Mouse (Mus musculus) intestine, embryonic 16.5 days (tissue): ENCODE data around the gene Foxn3. TPM values are rescaled to one million over a fixed set of nuclear protein-coding genes. Genes with fewer than 3 reads are reported as not detected.
"Not testable (repeated sequence)": the region's sequence is repeated elsewhere in the genome, so short reads cannot be mapped to it uniquely, and the experiment has no call there.

Experiments
- ATAC-seq: fragments of 200-750 bp; cut with Nextera tagmentation; 2 replicates; pipeline ENCODE4 v1.8.0; 2017; ENCODE audit warnings: moderate TSS enrichment, moderate library complexity
- H3K27ac ChIP-seq: fragments of 300-500 bp; sonication (generic); 2 replicates; pipeline ENCODE4 v1.5.1; 2014; ENCODE audit warnings: mild to moderate bottlenecking, low read length
- H3K27me3 ChIP-seq: fragments of 300-500 bp; sonication (generic); replicated peaks from 2 replicates; pipeline ENCODE4 v1.6.1; 2014; ENCODE audit warnings: low read length, control low read depth, mixed read lengths; ENCODE audit not compliant: control insufficient read depth, insufficient read depth
- H3K36me3 ChIP-seq: fragments of 300-500 bp; sonication (generic); 2 replicates; pipeline ENCODE4 v1.6.1; 2014; ENCODE audit warnings: low read length, control low read depth; ENCODE audit not compliant: control insufficient read depth, insufficient read depth
- H3K4me1 ChIP-seq: fragments of 300-500 bp; sonication (generic); 2 replicates; pipeline ENCODE4 v1.6.1; 2014; ENCODE audit warnings: low read length, control low read depth, mixed read lengths; ENCODE audit not compliant: control insufficient read depth, insufficient read depth
- H3K4me2 ChIP-seq: fragments of 300-500 bp; sonication (generic); 2 replicates; pipeline ENCODE4 v1.6.1; 2014; ENCODE audit warnings: low read depth, low read length, control low read depth
- H3K4me3 ChIP-seq: fragments of 300-500 bp; sonication (generic); 2 replicates; pipeline ENCODE4 v1.5.1; 2014; ENCODE audit warnings: mild to moderate bottlenecking, low read length
- H3K9ac ChIP-seq: fragments of 300-500 bp; sonication (generic); 2 replicates; pipeline ENCODE4 v1.6.1; 2014; ENCODE audit warnings: low read depth, low read length
- H3K9me3 ChIP-seq: fragments of 300-500 bp; sonication (generic); 2 replicates; pipeline ENCODE4 v1.6.1; 2016; ENCODE audit warnings: low read length, control low read depth; ENCODE audit not compliant: control insufficient read depth
- WGBS: fragments of 180-500 bp; shearing (Covaris S2); extraction: QIAGEN DNeasy Blood & Tissue Kit; methylation state at CpG from one replicate; pipeline ENCODE4 v1.1.7; 2014; 5-methylcytosine and 5-hydroxymethylcytosine counted together
- polyA plus RNA-seq: library from polyadenylated mRNA; unstranded; fragments of >200 nt; fragmentation: Nextera tagmentation; extraction: Ambion mirVana; gene quantifications from 2 replicates; pipeline ENCODE4 v1.2.1, GENCODE M21; 2015

Foxn3 gene
- polyA plus RNA-seq, 1 experiment from 2014 or later: 43.0 TPM

DNA sequence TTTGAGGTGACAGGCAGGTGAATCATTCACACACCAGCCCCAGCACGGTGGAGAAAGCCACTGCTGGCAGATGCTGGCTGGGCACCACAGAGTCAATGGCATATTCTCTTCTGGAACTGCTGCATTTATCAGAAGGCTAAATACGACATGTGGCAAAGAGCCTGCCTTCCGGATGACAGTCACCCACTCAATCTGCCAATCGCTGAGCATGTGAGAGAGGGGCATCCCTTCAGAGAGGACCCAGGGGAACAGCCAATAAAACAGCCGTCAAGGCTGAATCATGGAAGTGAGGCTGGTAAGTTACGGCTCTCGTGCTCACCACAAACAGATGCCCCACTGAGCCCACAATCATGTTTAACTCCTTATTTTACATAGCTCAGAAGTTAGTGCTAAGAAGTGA, 366.4 kb downstream of the Foxn3 start:
- no peaks in the 10 kb centered on the region for H3K4me1 ChIP-seq

GRCm38 (mm10) chr12:99195655-99196054, 367.7 kb downstream of the Foxn3 start:
- Histone ChIP-seq H3K9me3 (no peaks in the 10 kb centered on the region), H3K4me2 (no peak overlapping the region), H3K27me3 (no peaks in the 10 kb centered on the region), H3K4me3 (no peak overlapping the region), H3K27ac (no peak overlapping the region), H3K4me1 (no peaks in the 10 kb centered on the region), H3K9ac (no peak overlapping the region), H3K36me3 (no peaks in the 10 kb centered on the region)
- 89% methylated on average over 5 of the region's 5 CpGs for WGBS
- no peak for ATAC-seq

More for the DNA sequence above, 366.4 kb downstream of the Foxn3 start:
- no peak overlapping the region for H3K4me3 ChIP-seq
- WGBS: 76% methylated on average over 7 of the region's 7 CpGs
- no peak overlapping the region for H3K27ac ChIP-seq
- no peaks in the 10 kb centered on the region for H3K27me3 ChIP-seq
- ATAC-seq: no peak
- H3K4me2 ChIP-seq: no peak overlapping the region
- no peaks in the 10 kb centered on the region for H3K36me3 ChIP-seq
- no peak overlapping the region for H3K9ac ChIP-seq
- no peaks in the 10 kb centered on the region for H3K9me3 ChIP-seq

GRCm38 (mm10) chr12:99194120-99194519, 369.3 kb downstream of the Foxn3 start:
- not testable (repeated sequence) for H3K4me3 ChIP-seq, H3K27me3 ChIP-seq, H3K4me1 ChIP-seq, H3K36me3 ChIP-seq, H3K4me2 ChIP-seq, ATAC-seq, H3K9me3 ChIP-seq, H3K27ac ChIP-seq, H3K9ac ChIP-seq
- WGBS: 92% methylated on average over 17 of the region's 17 CpGs

GRCm38 (mm10) chr12:99187671-99188070, 375.7 kb downstream of the Foxn3 start:
- no peak for ATAC-seq
- Histone ChIP-seq H3K9ac (no peak overlapping the region), H3K9me3 (no peaks in the 10 kb centered on the region), H3K27ac (no peak overlapping the region), H3K4me3 (no peak overlapping the region), H3K36me3 (no peaks in the 10 kb centered on the region), H3K4me1 (no peaks in the 10 kb centered on the region), H3K27me3 (no peaks in the 10 kb centered on the region), H3K4me2 (no peak overlapping the region)
- 93% methylated on average over 4 of the region's 4 CpGs for WGBS

DNA sequence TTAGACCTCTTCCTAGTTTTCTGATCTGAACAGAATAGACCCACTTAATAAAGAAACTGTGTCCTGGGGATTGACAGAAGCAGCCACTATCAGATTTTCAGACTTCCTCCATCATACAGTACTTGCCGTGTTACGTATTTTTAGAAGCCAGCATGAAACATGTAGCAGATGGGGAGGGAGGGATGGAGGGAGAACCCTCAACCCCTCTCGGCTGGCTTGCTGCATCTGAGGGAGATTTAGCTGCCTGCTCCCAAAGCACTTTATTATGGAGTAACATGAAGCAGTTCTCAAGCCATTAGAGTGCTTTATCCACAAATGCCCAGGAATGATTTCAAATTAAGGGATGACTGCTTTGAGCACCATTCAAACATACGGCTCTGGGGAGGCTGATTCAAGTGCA, 377.1 kb downstream of the Foxn3 start:
- Histone ChIP-seq H3K9ac (no peak overlapping the region), H3K4me3 (no peak overlapping the region), H3K27ac (no peak overlapping the region), H3K27me3 (no peaks in the 10 kb centered on the region), H3K4me1 (no peaks in the 10 kb centered on the region), H3K9me3 (no peaks in the 10 kb centered on the region), H3K36me3 (no peaks in the 10 kb centered on the region), H3K4me2 (no peak overlapping the region)
- 60% methylated on average over 4 of the region's 4 CpGs for WGBS
- ATAC-seq: no peak

DNA sequence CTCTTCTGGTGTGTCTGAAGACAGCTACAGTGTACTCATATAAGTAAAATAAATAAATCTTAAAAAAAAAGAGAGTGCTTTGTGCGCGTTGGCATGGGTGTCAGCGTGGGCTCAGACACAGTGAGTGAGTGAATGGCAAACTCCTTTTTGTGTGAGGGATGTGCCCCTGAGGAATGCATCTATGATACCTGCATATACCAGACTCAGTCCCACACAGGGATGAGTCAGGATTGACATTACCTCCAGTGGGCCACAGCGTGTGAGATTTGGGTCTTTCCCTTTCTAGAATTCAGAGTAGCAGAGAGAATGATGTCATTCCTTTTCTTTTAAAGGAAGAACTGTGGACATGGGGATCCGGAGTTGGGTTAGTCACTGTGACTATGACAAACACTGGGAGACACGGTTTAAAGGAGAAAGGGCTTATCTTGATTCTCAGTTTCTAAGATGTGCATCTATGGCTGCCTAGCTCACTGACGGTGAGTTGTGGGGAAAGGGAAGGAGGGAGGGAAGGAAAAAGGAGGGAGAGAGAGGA, 380.1 kb downstream of the Foxn3 start:
- Histone ChIP-seq H3K4me3 (no peak overlapping the region), H3K4me2 (no peak overlapping the region), H3K9ac (no peak overlapping the region), H3K27me3 (no peaks in the 10 kb centered on the region), H3K36me3 (no peaks in the 10 kb centered on the region), H3K27ac (no peak overlapping the region), H3K4me1 (no peaks in the 10 kb centered on the region), H3K9me3 (no peaks in the 10 kb centered on the region)
- ATAC-seq: no peak
- WGBS: 82% methylated on average over 7 of the region's 7 CpGs

DNA sequence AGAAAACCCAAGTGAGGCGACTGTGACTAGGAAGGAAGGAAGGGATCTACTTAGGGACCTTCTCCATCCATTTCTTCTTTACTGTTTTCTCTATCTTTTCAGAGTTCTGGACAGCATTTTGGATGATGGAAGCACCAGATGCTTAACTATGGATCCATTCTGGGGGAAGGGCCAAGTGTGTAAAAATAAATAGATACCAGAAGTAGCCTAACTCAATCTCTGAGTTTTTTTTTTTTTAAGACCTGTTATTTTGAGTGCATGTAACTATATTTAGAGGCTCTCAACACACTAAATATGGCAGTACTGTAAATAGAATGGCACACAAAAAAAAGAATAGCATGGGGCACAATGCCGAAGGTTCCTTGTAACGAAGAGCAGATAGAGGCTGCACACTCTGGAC, 381.0 kb downstream of the Foxn3 start:
- H3K4me2 ChIP-seq: no peak overlapping the region
- no peak overlapping the region for H3K9ac ChIP-seq
- no peaks in the 10 kb centered on the region for H3K4me1 ChIP-seq
- no peaks in the 10 kb centered on the region for H3K36me3 ChIP-seq
- no peak overlapping the region for H3K27ac ChIP-seq
- 87% methylated on average over 3 of the region's 3 CpGs for WGBS
- ATAC-seq: no peak
- H3K9me3 ChIP-seq: no peaks in the 10 kb centered on the region
- no peaks in the 10 kb centered on the region for H3K27me3 ChIP-seq
- no peak overlapping the region for H3K4me3 ChIP-seq

DNA sequence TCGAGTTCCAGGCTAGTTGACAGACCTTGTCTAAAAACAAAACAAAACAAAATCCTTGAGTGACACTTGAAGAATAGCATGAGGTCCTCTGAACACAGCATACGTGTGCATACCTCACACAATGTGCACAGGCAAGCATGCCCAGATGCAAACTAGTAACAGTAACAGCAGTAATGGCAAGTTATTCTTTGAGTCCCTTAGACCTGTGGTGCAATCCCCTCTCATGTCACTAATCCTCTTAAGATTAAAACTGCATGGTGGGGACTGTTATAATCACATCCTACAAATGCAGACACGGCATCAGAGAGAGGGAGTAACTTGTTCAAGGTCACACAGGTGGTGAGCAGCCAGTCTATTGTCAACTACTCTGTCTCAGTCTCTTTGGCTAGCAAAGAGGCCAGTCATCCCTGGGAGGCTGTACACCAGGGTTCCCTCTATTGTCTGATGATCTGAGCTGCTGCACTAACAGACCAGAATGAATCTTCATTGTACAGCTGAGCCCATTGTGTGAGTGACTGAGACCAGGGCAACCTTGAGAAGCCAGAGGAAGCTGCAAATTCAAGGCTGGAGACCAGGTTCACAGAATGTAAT, 383.1 kb downstream of the Foxn3 start:
- no peak for ATAC-seq
- H3K4me3 ChIP-seq: no peak overlapping the region
- WGBS: 67% methylated on average over 3 of the region's 3 CpGs
- no peaks in the 10 kb centered on the region for H3K36me3 ChIP-seq
- H3K4me1 ChIP-seq: no peaks in the 10 kb centered on the region
- no peak overlapping the region for H3K4me2 ChIP-seq
- no peaks in the 10 kb centered on the region for H3K9me3 ChIP-seq
- H3K27me3 ChIP-seq: no peaks in the 10 kb centered on the region
- H3K27ac ChIP-seq: no peak overlapping the region
- no peak overlapping the region for H3K9ac ChIP-seq

DNA sequence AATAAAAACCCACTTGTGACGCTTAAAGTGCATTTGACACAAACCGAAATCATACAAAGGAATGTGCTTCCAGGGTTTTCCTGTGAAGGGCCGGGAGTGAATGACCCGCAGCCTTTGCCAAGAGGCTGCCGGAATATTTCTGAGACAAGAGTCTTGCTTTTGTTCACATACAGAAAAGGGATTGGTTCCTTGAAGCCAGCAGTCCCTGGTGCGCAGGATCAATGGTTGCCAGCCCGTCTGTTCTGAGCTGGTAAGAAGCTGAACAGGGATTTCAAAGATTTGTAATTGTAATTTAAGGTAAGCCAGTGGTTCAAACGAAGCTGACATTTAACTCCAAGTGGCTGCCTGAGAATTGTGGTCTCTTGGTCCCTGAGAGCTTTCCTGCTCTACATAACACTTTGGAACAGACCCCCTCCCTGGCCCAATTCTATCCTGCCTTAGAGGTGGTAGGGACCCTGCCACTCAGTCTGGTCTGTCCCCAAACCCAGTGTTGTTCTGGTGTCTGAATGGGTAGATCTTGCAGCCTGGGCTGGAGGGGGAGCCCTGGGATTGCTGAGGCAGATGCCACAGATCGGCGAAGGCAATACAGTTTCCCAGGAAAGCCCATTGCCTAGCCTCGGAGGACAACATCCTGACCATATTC, 388.3 kb downstream of the Foxn3 start:
- ATAC-seq: no peak
- no peak overlapping the region for H3K9ac ChIP-seq

More for the DNA sequence above, 388.3 kb downstream of the Foxn3 start:
- Histone ChIP-seq H3K4me1 (no peaks in the 10 kb centered on the region), H3K27ac (no peak overlapping the region), H3K4me2 (no peak overlapping the region), H3K27me3 (no peaks in the 10 kb centered on the region), H3K9me3 (no peaks in the 10 kb centered on the region), H3K36me3 (no peaks in the 10 kb centered on the region), H3K4me3 (no peak overlapping the region)
- WGBS: 63% methylated on average over 11 of the region's 11 CpGs
